Mouse (Mus musculus) MEL (cell line): ENCODE data around the gene Slc25a25. TPM values are rescaled to one million over a fixed set of nuclear protein-coding genes. Genes with fewer than 3 reads are reported as not detected.

Experiments used
- DNase-seq: peaks from one replicate; pipeline ENCODE4 v3.0.0; 2011; ENCODE audit warnings: low read depth, low spot score
- H3K27ac ChIP-seq: 2 replicates; pipeline ENCODE4 v1.5.1; 2012; ENCODE audit warnings: low read depth, mild to moderate bottlenecking, control low read depth, low read length, moderate library complexity; ENCODE audit not compliant: control insufficient read depth
- H3K27me3 ChIP-seq, 2 experiments: fragments of 150-350 bp in 1 of 2; sonication (generic) in 1 of 2; 2 replicates each; pipeline ENCODE4 v1.6.1; 2012; ENCODE audit warnings: low read length in 2 of 2, mild to moderate bottlenecking in 2 of 2, improper control_type of control experiment in 1 of 2, moderate library complexity in 1 of 2; ENCODE audit not compliant: insufficient read depth in 2 of 2, control insufficient read depth in 1 of 2
- H3K36me3 ChIP-seq, 2 experiments: 2 replicates each; pipeline ENCODE4 v1.6.1; 2012 to 2014; ENCODE audit warnings: low read length in 2 of 2, improper control_type of control experiment in 1 of 2, inconsistent platforms in 1 of 2, mild to moderate bottlenecking in 1 of 2; ENCODE audit not compliant: insufficient read depth in 2 of 2, control insufficient read depth in 1 of 2
- H3K4me1 ChIP-seq, 2 experiments: fragments of 150-350 bp in 1 of 2; sonication (generic) in 1 of 2; 2 replicates each; pipeline ENCODE4 v1.6.1; 2012; ENCODE audit warnings: low read length in 2 of 2, improper control_type of control experiment in 1 of 2, mild to moderate bottlenecking in 1 of 2; ENCODE audit not compliant: insufficient read depth in 2 of 2, control insufficient read depth in 1 of 2
- H3K4me3 ChIP-seq, 2 experiments: fragments of 150-350 bp in 1 of 2; sonication (generic) in 1 of 2; 2 replicates each; pipeline ENCODE4 v1.5.1; 2012; ENCODE audit warnings: low read depth in 2 of 2, low read length in 2 of 2, mild to moderate bottlenecking in 2 of 2, moderate library complexity in 2 of 2, control low read depth in 1 of 2, improper control_type of control experiment in 1 of 2; ENCODE audit not compliant: control insufficient read depth in 1 of 2, insufficient read depth in 1 of 2
- H3K79me2 ChIP-seq: 2 replicates; pipeline ENCODE4 v1.6.1; 2012; ENCODE audit warnings: mild to moderate bottlenecking, low read length, moderate library complexity; ENCODE audit not compliant: control insufficient read depth, poor library complexity, insufficient read depth
- H3K9ac ChIP-seq: 2 replicates; pipeline ENCODE4 v1.6.1; 2012; ENCODE audit warnings: low read depth, mild to moderate bottlenecking, control low read depth, low read length, moderate library complexity; ENCODE audit not compliant: control insufficient read depth, poor library complexity, severe bottlenecking
- H3K9me3 ChIP-seq: fragments of 150-350 bp; sonication (generic); replicated peaks from 2 replicates; pipeline ENCODE4 v1.6.1; 2012; ENCODE audit warnings: mild to moderate bottlenecking, low read length, improper control_type of control experiment, moderate library complexity; ENCODE audit not compliant: insufficient read depth
- BHLHE40 ChIP-seq: IDR thresholded peaks from 2 replicates; pipeline ENCODE4 v1.6.1; 2012; ENCODE audit warnings: low read depth, mild to moderate bottlenecking, inconsistent platforms, low read length, improper control_type of control experiment, borderline replicate concordance
- CHD1 ChIP-seq: IDR thresholded peaks from 2 replicates; pipeline ENCODE4 v1.6.1; 2012; ENCODE audit warnings: low read depth, mild to moderate bottlenecking, inconsistent platforms, low read length, improper control_type of control experiment
- CHD2 ChIP-seq: IDR thresholded peaks from 2 replicates; pipeline ENCODE4 v1.6.1; 2011; ENCODE audit warnings: low read length, improper control_type of control experiment
- CTCF ChIP-seq, 3 experiments: IDR thresholded peaks in 2 of 3; conservative IDR thresholded peaks in 1 of 3; 2 replicates each; pipeline ENCODE4 v1.5.1; 2011 to 2012; ENCODE audit warnings: low read length in 3 of 3, low read depth in 2 of 3, mild to moderate bottlenecking in 2 of 3, improper control_type of control experiment in 1 of 3, inconsistent platforms in 1 of 3, mixed read lengths in 1 of 3, moderate library complexity in 1 of 3; ENCODE audit not compliant: control insufficient read depth in 1 of 3, insufficient read depth in 1 of 3, poor library complexity in 1 of 3, severe bottlenecking in 1 of 3
- ELF1 ChIP-seq: IDR thresholded peaks from 2 replicates; pipeline ENCODE4 v1.6.1; 2014; ENCODE audit warnings: low read depth, mild to moderate bottlenecking, inconsistent platforms, low read length, improper control_type of control experiment, moderate library complexity
- ETS1 ChIP-seq: IDR thresholded peaks from 2 replicates; pipeline ENCODE4 v1.6.1; 2012; ENCODE audit warnings: low read depth, mild to moderate bottlenecking, inconsistent platforms, low read length, improper control_type of control experiment, moderate library complexity
- GABPA ChIP-seq: IDR thresholded peaks from 2 replicates; pipeline ENCODE4 v1.6.1; 2012; ENCODE audit warnings: low read depth, mild to moderate bottlenecking, inconsistent platforms, low read length, improper control_type of control experiment, moderate library complexity
- GATA1 ChIP-seq: IDR thresholded peaks from 2 replicates; pipeline ENCODE4 v1.6.1; 2011; ENCODE audit warnings: low read depth, low read length, improper control_type of control experiment
- KAT2A ChIP-seq: conservative IDR thresholded peaks from 2 replicates; pipeline ENCODE4 v1.6.1; 2012; ENCODE audit warnings: low read depth, low read length, improper control_type of control experiment, inconsistent platforms
- MAFK ChIP-seq: IDR thresholded peaks from 2 replicates; pipeline ENCODE4 v1.6.1; 2011; ENCODE audit warnings: low read depth, mild to moderate bottlenecking, low read length, improper control_type of control experiment, borderline replicate concordance
- MAZ ChIP-seq: IDR thresholded peaks from 2 replicates; pipeline ENCODE4 v1.6.1; 2012; ENCODE audit warnings: low read depth, mild to moderate bottlenecking, inconsistent platforms, low read length, improper control_type of control experiment
- MXI1 ChIP-seq: IDR thresholded peaks from 2 replicates; pipeline ENCODE4 v1.6.1; 2011; ENCODE audit warnings: mild to moderate bottlenecking, low read depth, low read length, improper control_type of control experiment
- NELFE ChIP-seq: IDR thresholded peaks from 2 replicates; pipeline ENCODE4 v1.6.1; 2011; ENCODE audit warnings: low read depth, low read length, improper control_type of control experiment
- SIN3A ChIP-seq: IDR thresholded peaks from 2 replicates; pipeline ENCODE4 v1.6.1; 2012; ENCODE audit warnings: low read length, improper control_type of control experiment, inconsistent platforms
- TAL1 ChIP-seq: IDR thresholded peaks from 2 replicates; pipeline ENCODE4 v1.6.1; 2012; ENCODE audit warnings: mild to moderate bottlenecking, inconsistent platforms, low read length, moderate library complexity, mixed read lengths
- TCF12 ChIP-seq: IDR thresholded peaks from 2 replicates; pipeline ENCODE4 v1.6.1; 2014; ENCODE audit warnings: low read depth, mild to moderate bottlenecking, inconsistent platforms, low read length, improper control_type of control experiment, moderate library complexity
- USF1 ChIP-seq: IDR thresholded peaks from 2 replicates; pipeline ENCODE4 v1.6.1; 2014; ENCODE audit warnings: low read depth, mild to moderate bottlenecking, inconsistent platforms, low read length, improper control_type of control experiment, moderate library complexity
- USF2 ChIP-seq, 2 experiments: IDR thresholded peaks; 2 replicates each; pipeline ENCODE4 v1.6.1; 2011 to 2012; ENCODE audit warnings: improper control_type of control experiment in 2 of 2, low read length in 2 of 2, borderline replicate concordance in 1 of 2, inconsistent platforms in 1 of 2, low read depth in 1 of 2, mild to moderate bottlenecking in 1 of 2; ENCODE audit not compliant: insufficient read depth in 1 of 2
- ZKSCAN1 ChIP-seq: IDR thresholded peaks from 2 replicates; pipeline ENCODE4 v1.6.1; 2012; ENCODE audit warnings: low read depth, mild to moderate bottlenecking, inconsistent platforms, low read length, improper control_type of control experiment, moderate library complexity
- ZMIZ1 ChIP-seq: IDR thresholded peaks from 2 replicates; pipeline ENCODE4 v1.6.1; 2012; ENCODE audit warnings: low read depth, mild to moderate bottlenecking, inconsistent platforms, low read length, improper control_type of control experiment, moderate library complexity
- ZNF384 ChIP-seq: IDR thresholded peaks from 2 replicates; pipeline ENCODE4 v1.6.1; 2012; ENCODE audit warnings: low read depth, mild to moderate bottlenecking, inconsistent platforms, low read length, improper control_type of control experiment
- polyA plus RNA-seq, 2 experiments: library from polyadenylated mRNA; stranded (reverse) in 1 of 2; unstranded in 1 of 2; fragments of >175 nt in 1 of 2; fragments of >200 nt in 1 of 2; gene quantifications; 2 replicates each; pipeline versions ENCODE4 v1.2.1 to v1.2.4; 2012; ENCODE audit warnings: low replicate concordance in 2 of 2, low read depth in 1 of 2; ENCODE audit not compliant: insufficient read length in 2 of 2, insufficient read depth in 1 of 2, missing spikeins in 1 of 2
- total RNA-seq: library from RNA; depleted of rRNA; stranded (reverse); fragments of 300-350 nt; gene quantifications from 2 replicates; pipeline ENCODE4 v1.2.3, GENCODE M21; 2012

Gene Slc25a25
- total and polyA plus RNA-seq, 3 experiments = 22.3 to 32.5 TPM; not detected in 1

- DNase-seq = no peak
- TF ChIP-seq ETS1 (no peak), ZKSCAN1 (no peak), MAZ (no peak), ELF1 (no peak), CHD2 (no peak), CHD1 (no peak), USF2 (IDR thresholded peaks at IDR 0.05; ENCODE audit: borderline replicate concordance in 1 of 2, insufficient read depth in 1 of 2, low read depth in 1 of 2, low read length in 2 of 2) (no peak), CTCF (IDR thresholded peaks at IDR 0.05 in 2 of 3, conservative IDR thresholded peaks at IDR 0.05 in 1 of 3; ENCODE audit: control insufficient read depth in 1 of 3, insufficient read depth in 1 of 3, low read depth in 2 of 3, low read length in 3 of 3, poor library complexity in 1 of 3, severe bottlenecking in 1 of 3) (no peak), NELFE (no peak), TAL1 (no peak), KAT2A (no peak)
- no peak overlapping the region for H3K27ac ChIP-seq
- H3K9me3 ChIP-seq = no peaks in the 10 kb centered on the region
- peaks cover 7 to 29% of the 10 kb centered on the region in 2 experiments for H3K4me1 ChIP-seq
- H3K4me3 ChIP-seq = no peak overlapping the region
- H3K36me3 ChIP-seq = peaks cover 0 to 14% of the 10 kb centered on the region in 2 experiments; a peak in 2 of 4 replicates
- H3K27me3 ChIP-seq = no peaks in the 10 kb centered on the region
- no peak overlapping the region for H3K9ac ChIP-seq
- no peaks in the 10 kb centered on the region; the same call in 1 of the 2 replicates for H3K79me2 ChIP-seq
Observed at GRCm38 (mm10) chr2:32500461-32500860, 49.2 kb upstream of the Slc25a25 start.

- Histone ChIP-seq H3K27me3 (no peaks in the 10 kb centered on the region), H3K4me3 (no peak overlapping the region), H3K36me3 (peaks cover 0 to 19% of the 10 kb centered on the region in 2 experiments; a peak in 2 of 4 replicates), H3K9me3 (no peaks in the 10 kb centered on the region), H3K9ac (no peak overlapping the region), H3K27ac (no peak overlapping the region), H3K79me2 (no peaks in the 10 kb centered on the region; the same call in 1 of the 2 replicates)
- TF ChIP-seq GABPA = no peak
- TF ChIP-seq CTCF (IDR thresholded peaks at IDR 0.05 in 2 of 3, conservative IDR thresholded peaks at IDR 0.05 in 1 of 3; ENCODE audit: control insufficient read depth in 1 of 3, insufficient read depth in 1 of 3, low read depth in 2 of 3, low read length in 3 of 3, poor library complexity in 1 of 3, severe bottlenecking in 1 of 3) = no peak
- TF ChIP-seq MXI1 = no peak
- TF ChIP-seq BHLHE40 = no peak
- no peak for TF ChIP-seq USF1
- no peak for TF ChIP-seq GATA1
- TF ChIP-seq CHD2 = no peak
- TF ChIP-seq SIN3A = no peak
- no peak for TF ChIP-seq MAFK
- TF ChIP-seq ZNF384 = no peak
- TF ChIP-seq ZMIZ1 = no peak
- no peak for TF ChIP-seq TCF12
- TF ChIP-seq, all 39 proteins: peak for 0
- H3K4me1 ChIP-seq = peaks cover 9 to 36% of the 10 kb centered on the region in 2 experiments
- DNase-seq = no peak
Observed at GRCm38 (mm10) chr2:32499365-32499764, 48.1 kb upstream of the Slc25a25 start.
